Mouse (Mus musculus): Measurements from ENCODE around the gene Dhx58. TPM values are rescaled to one million over a fixed set of nuclear protein-coding genes. Genes with fewer than 3 reads are reported as not detected.

Gene Dhx58
- polyA plus RNA-seq (2016; fragmentation: Nextera tagmentation; extraction: Ambion mirVana): 3.3 and 3.8 TPM in 2 replicates

DNA sequence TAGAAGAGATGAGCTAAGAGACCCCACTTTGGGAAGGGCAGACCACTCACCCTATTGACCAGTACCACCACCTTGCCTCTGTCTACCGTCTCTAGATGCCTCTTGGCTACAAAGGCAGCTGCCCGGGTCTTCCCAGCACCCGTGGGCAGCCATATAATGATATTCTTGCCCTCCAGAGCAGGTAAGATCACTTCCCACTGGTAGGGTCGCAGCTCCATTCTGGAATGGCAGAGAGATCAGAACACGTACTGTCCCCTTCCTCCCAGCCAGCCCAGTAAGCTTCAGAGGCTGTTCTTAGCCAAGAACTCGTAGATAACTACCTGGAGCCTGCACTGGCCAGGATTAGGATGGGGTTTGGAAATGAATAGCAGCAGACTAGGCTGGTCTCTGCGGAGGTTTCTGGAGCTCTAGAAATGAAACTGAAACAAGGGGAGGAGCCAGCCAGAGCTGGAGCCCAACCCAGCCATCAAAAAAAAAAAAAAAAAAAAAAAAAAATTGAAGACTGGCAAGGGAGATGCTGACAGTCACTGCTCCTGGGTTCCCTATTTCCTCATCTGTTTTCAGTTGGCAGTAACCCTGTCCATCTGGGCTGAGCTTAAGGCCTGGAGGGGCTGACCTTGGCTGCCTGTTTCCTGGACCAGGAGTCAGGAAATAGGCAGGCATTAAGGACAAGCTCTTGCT, at the start of gene Dhx58:
Dhx58 (minus strand) TSS at position 421 of the 681 bp plus-strand sequence.
- Histone ChIP-seq H3K27me3 (0 out of 2 replicates have a peak, but pooled peaks cover 7% of the 10 kb centered on the region), H3K4me2 (no peak within 1 kb of the TSS), H3K9ac (replicated peaks) (no peak within 1 kb of the TSS), H3K27ac (no peak within 1 kb of the TSS), H3K4me1 (replicated peaks) (peaks cover 13% of the 10 kb centered on the region; the same call in 1 of the 2 replicates), H3K9me3 (no peaks in the 10 kb centered on the region), H3K36me3 (peaks cover 48% of the 10 kb centered on the region), H3K4me3 (replicated peaks) (no peak within 1 kb of the TSS)
- no peak for ATAC-seq (ENCODE audit: insufficient number of reproducible peaks, insufficient read depth, low FRiP score, low TSS enrichment, low read depth)
- 68% methylated on average over 7 of the region's 7 CpGs for WGBS

DNA sequence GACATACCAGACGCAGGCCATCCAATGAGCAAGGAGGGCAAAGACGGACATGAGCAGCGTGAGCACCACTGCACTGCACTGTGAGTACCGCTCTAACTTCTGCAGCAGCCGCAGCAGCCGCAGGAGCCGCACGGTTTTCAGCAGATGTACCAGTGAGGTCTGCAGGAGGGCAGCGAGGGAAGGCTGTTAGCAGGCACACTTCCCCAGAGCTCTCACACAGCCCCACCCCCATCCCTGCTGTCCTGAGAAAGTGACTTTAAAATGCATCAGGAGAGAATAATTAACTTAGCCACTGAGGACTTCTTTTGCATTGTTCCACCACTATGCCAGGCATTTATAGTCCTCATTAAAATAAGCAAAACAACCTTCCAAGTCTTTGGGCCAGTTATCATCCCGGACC, 48.2 kb upstream of the Dhx58 start:
- Histone ChIP-seq H3K9ac (replicated peaks) (no peak overlapping the region), H3K4me1 (replicated peaks) (no peaks in the 10 kb centered on the region), H3K9me3 (no peaks in the 10 kb centered on the region), H3K4me2 (no peak overlapping the region), H3K36me3 (no peaks in the 10 kb centered on the region), H3K27ac (no peak overlapping the region), H3K27me3 (peaks cover 73% of the 10 kb centered on the region), H3K4me3 (replicated peaks) (no peak overlapping the region)
- ATAC-seq (ENCODE audit: insufficient number of reproducible peaks, insufficient read depth, low FRiP score, low TSS enrichment, low read depth): no peak
- 24% methylated on average over 10 of the region's 10 CpGs for WGBS

GRCm38 (mm10) chr11:100750127-100750526, 46.1 kb upstream of the Dhx58 start:
- H3K36me3 ChIP-seq: no peaks in the 10 kb centered on the region
- WGBS: 89% methylated on average over 16 of the region's 16 CpGs
- no peak overlapping the region for H3K27ac ChIP-seq
- H3K4me3 ChIP-seq (replicated peaks): no peak overlapping the region
- peaks cover 80% of the 10 kb centered on the region for H3K27me3 ChIP-seq
- H3K9ac ChIP-seq (replicated peaks): no peak overlapping the region
- H3K4me1 ChIP-seq (replicated peaks): no peaks in the 10 kb centered on the region
- no peak for ATAC-seq (ENCODE audit: insufficient number of reproducible peaks, insufficient read depth, low FRiP score, low TSS enrichment, low read depth)
- H3K4me2 ChIP-seq: no peak overlapping the region
- no peaks in the 10 kb centered on the region for H3K9me3 ChIP-seq

DNA sequence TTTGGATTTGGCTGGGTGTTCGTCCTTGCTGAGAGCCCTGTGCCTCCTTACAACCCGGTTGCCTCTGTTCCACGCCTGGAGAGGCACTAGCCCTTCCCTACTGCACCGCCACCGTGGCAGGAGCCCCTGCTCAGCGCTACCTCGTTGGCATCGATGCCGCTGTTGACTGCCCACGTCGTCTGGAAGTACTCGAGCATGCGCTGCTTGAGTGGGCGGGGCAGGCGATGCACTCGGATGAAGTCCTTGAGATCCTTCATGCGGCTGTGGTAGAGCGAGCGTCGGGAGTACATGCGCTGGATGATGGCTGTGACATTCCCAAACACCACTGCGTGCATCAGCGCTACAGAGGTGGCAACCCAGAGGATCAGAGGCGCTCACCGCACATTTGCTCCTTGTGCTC, 45.4 kb upstream of the Dhx58 start:
- ATAC-seq (ENCODE audit: insufficient number of reproducible peaks, insufficient read depth, low FRiP score, low TSS enrichment, low read depth): no peak
- H3K4me3 ChIP-seq (replicated peaks): no peak overlapping the region
- no peaks in the 10 kb centered on the region for H3K9me3 ChIP-seq
- WGBS: 40% methylated on average over 25 of the region's 25 CpGs
- no peak overlapping the region for H3K4me2 ChIP-seq
- no peaks in the 10 kb centered on the region for H3K4me1 ChIP-seq (replicated peaks)
- H3K27me3 ChIP-seq: peaks cover 76% of the 10 kb centered on the region
- H3K27ac ChIP-seq: no peak overlapping the region
- no peaks in the 10 kb centered on the region for H3K36me3 ChIP-seq
- H3K9ac ChIP-seq (replicated peaks): no peak overlapping the region

- Histone ChIP-seq H3K4me2 (no peak overlapping the region), H3K9ac (replicated peaks) (no peak overlapping the region), H3K27ac (no peak overlapping the region), H3K4me3 (replicated peaks) (no peak overlapping the region), H3K36me3 (no peaks in the 10 kb centered on the region), H3K27me3 (peaks cover 73% of the 10 kb centered on the region), H3K9me3 (no peaks in the 10 kb centered on the region), H3K4me1 (replicated peaks) (no peaks in the 10 kb centered on the region)
- WGBS: 82% methylated on average over 4 of the region's 4 CpGs
- no peak for ATAC-seq (ENCODE audit: insufficient number of reproducible peaks, insufficient read depth, low FRiP score, low TSS enrichment, low read depth)
Measured at GRCm38 (mm10) chr11:100748620-100749019, 44.5 kb upstream of the Dhx58 start.

DNA sequence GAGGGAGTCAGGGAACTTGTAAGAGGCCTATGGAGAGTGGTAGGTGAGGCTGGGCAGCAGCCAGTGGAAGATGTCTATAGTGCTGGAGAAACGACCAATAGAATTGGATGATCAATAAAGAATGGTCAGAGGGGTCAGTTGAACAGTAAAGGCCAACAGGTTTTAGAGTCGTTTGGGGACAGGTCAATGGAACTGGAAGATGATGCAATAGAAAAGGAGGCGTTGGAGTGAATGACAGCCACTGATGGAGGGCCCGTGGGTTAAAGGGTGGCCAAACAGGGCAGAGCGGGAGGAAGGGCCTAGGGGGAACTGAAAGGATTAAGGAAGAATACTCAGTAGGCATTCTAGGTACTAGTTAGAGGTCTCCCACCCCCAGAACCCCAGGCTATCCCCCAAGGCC, 43.0 kb upstream of the Dhx58 start:
- Histone ChIP-seq H3K4me2 (no peak overlapping the region), H3K9me3 (no peaks in the 10 kb centered on the region), H3K27me3 (peaks cover 60% of the 10 kb centered on the region), H3K36me3 (no peaks in the 10 kb centered on the region), H3K9ac (replicated peaks) (no peak overlapping the region), H3K4me1 (replicated peaks) (no peaks in the 10 kb centered on the region), H3K27ac (no peak overlapping the region), H3K4me3 (replicated peaks) (no peak overlapping the region)
- WGBS: 72% methylated on average over 5 of the region's 5 CpGs
- ATAC-seq (ENCODE audit: insufficient number of reproducible peaks, insufficient read depth, low FRiP score, low TSS enrichment, low read depth): no peak

DNA sequence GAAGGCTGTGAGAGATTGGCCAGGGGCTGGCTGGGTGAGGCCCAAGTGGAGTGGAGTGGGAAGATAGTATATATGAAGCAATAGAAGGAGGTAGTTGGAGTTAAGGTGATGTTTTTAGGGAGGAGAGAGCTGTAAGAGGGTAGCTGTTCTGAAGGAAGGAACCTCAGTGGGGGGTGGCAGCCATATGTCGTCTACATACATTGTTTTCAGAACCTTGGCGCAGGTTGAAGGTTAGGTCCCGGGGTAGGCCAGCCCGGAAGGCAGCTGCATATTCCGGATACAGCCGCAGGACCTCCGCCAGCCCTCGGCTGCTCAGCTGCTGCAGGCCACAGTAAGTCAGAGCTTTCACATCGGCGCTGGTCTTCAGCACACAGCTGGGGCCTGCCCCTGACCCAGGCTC, 42.5 kb upstream of the Dhx58 start:
- no peaks in the 10 kb centered on the region for H3K36me3 ChIP-seq
- no peak overlapping the region for H3K4me2 ChIP-seq
- H3K27ac ChIP-seq: no peak overlapping the region
- peaks cover 55% of the 10 kb centered on the region for H3K27me3 ChIP-seq
- no peak overlapping the region for H3K9ac ChIP-seq (replicated peaks)
- H3K4me3 ChIP-seq (replicated peaks): no peak overlapping the region
- H3K9me3 ChIP-seq: no peaks in the 10 kb centered on the region
- WGBS: 86% methylated on average over 10 of the region's 10 CpGs
- no peak for ATAC-seq (ENCODE audit: insufficient number of reproducible peaks, insufficient read depth, low FRiP score, low TSS enrichment, low read depth)
- no peaks in the 10 kb centered on the region for H3K4me1 ChIP-seq (replicated peaks)

DNA sequence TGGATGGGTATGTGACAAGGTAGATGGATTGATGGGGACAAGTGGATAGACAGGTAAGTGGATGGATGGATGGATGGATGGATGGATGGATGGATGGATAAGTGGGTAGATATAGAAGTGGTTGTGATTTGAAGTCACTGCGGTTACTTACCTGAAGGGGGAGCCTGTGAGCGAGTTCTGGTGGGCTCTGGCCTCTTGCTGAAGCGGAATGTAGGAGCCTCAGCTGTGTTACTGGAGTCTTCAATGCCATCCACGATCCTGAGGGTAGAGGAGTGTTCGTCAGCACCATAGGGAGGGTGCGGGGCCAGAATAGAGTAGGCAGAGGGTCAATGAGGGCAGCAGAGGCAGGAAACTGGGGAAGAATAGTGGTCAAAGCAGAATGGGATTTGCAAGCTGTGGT, 41.0 kb upstream of the Dhx58 start:
- WGBS: 18% methylated on average over 6 of the region's 6 CpGs
- no peaks in the 10 kb centered on the region for H3K4me1 ChIP-seq (replicated peaks)
- no peak overlapping the region; the same call in 1 of the 2 replicates for H3K9ac ChIP-seq (replicated peaks)
- no peak for ATAC-seq (ENCODE audit: insufficient number of reproducible peaks, insufficient read depth, low FRiP score, low TSS enrichment, low read depth)
- H3K27ac ChIP-seq: no peak overlapping the region
- no peaks in the 10 kb centered on the region for H3K9me3 ChIP-seq
- H3K4me2 ChIP-seq: no peak overlapping the region
- peaks cover 49% of the 10 kb centered on the region for H3K27me3 ChIP-seq
- no peak overlapping the region for H3K4me3 ChIP-seq (replicated peaks)
- H3K36me3 ChIP-seq: no peaks in the 10 kb centered on the region

DNA sequence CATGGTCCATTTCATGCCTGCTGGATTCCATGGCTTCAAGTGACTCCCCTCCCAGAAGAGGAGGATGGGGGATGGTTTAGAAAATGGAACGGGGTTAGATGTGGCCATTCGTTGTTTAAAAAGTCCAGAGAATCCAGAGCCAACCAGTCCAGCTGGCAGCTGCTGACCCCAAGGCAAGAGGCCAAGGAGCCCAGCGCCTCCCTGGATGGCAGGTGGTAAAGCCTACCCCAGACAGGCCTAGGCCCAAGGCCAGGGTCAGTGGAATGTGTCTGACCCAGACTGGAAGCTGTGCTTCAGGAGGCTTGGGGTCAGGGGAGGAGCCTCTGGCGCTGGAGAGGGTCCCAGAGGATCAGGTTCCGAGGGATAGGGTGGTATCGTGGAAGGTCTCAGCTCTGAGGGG, 37.3 kb upstream of the Dhx58 start:
- Histone ChIP-seq H3K27ac (no peak overlapping the region), H3K4me2 (no peak overlapping the region), H3K9ac (replicated peaks) (no peak overlapping the region), H3K4me1 (replicated peaks) (peaks cover 10% of the 10 kb centered on the region), H3K36me3 (no peaks in the 10 kb centered on the region), H3K4me3 (replicated peaks) (no peak overlapping the region), H3K27me3 (peaks cover 17% of the 10 kb centered on the region), H3K9me3 (no peaks in the 10 kb centered on the region)
- WGBS: 67% methylated on average over 6 of the region's 6 CpGs
- ATAC-seq (ENCODE audit: insufficient number of reproducible peaks, insufficient read depth, low FRiP score, low TSS enrichment, low read depth): no peak

- H3K4me3 ChIP-seq (replicated peaks): peak overlapping the region; percentile 94
- peaks cover 6% of the 10 kb centered on the region for H3K27me3 ChIP-seq
- H3K9ac ChIP-seq (replicated peaks): 0 out of 2 replicates have a peak overlapping the region, but pooled peaks have one; percentile 45
- no peaks in the 10 kb centered on the region for H3K9me3 ChIP-seq
- 0 out of 2 replicates have a peak, but pooled peaks have one; percentile 32 for ATAC-seq (ENCODE audit: insufficient number of reproducible peaks, insufficient read depth, low FRiP score, low TSS enrichment, low read depth)
- peaks cover 10% of the 10 kb centered on the region for H3K4me1 ChIP-seq (replicated peaks)
- H3K27ac ChIP-seq: no peak overlapping the region
- peak overlapping the region; percentile 92 for H3K4me2 ChIP-seq
- peaks cover 8% of the 10 kb centered on the region; the same call in 1 of the 2 replicates for H3K36me3 ChIP-seq
- WGBS: 27% methylated on average over 5 of the region's 5 CpGs
Measured at GRCm38 (mm10) chr11:100738749-100739148, 34.7 kb upstream of the Dhx58 start.

DNA sequence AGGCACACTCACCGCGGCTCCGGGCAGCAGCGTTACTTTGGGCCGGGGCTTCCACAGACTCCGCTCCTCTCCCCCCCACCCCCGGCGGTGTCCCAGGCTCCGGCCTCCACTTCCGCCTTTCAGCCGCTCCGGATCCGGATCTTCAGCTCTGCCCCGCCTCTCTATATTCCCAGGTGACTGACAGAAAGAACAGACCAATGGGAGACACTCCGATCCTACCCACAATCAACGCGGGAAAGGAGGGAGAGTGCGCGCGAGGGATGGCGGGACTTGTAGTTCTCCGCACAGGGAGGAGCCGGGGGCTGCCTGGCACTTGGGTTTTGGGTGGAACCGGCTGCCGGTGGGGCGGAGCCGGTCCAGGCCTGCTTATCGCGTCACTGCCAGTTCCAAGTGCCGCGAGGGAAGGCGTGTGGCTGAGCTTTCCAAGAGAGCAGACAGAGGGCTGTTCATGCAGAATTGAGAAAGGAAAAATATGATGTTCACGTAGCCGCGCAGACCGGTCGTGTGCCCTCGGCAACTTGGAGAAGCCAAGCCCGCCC, 34.1 kb upstream of the Dhx58 start, which contains the start of gene Rab5c:
Rab5c (minus strand) TSS at position 150 of the 539 bp plus-strand sequence.
- H3K27ac ChIP-seq: peak within 1 kb of the TSS; percentile 66; the same call in 1 of the 2 replicates
- H3K36me3 ChIP-seq: peaks cover 11% of the 10 kb centered on the region
- under 1% methylated on average over 39 of the region's 39 CpGs for WGBS
- H3K4me1 ChIP-seq (replicated peaks): peaks cover 10% of the 10 kb centered on the region
- peak; percentile 98 for ATAC-seq (ENCODE audit: insufficient number of reproducible peaks, insufficient read depth, low FRiP score, low TSS enrichment, low read depth)
- H3K9ac ChIP-seq (replicated peaks): peak within 1 kb of the TSS; percentile 92
- H3K4me3 ChIP-seq (replicated peaks): peak within 1 kb of the TSS; percentile 94
- peak within 1 kb of the TSS; percentile 92 for H3K4me2 ChIP-seq
- H3K27me3 ChIP-seq: peaks cover 6% of the 10 kb centered on the region
- no peaks in the 10 kb centered on the region for H3K9me3 ChIP-seq

Measured in limb, embryonic 12.5 days (tissue).